Mouse (Mus musculus): ENCODE measurements around the gene Ankrd40. TPM values are rescaled to one million over a fixed set of nuclear protein-coding genes. Genes with fewer than 3 reads are reported as not detected.

Gene Ankrd40
- polyA plus RNA-seq, 2 experiments: 5.5 to 12.6 TPM

GRCm38 (mm10) chr11:94370809-94371208, 43.0 kb downstream of the Ankrd40 start:
- peak; percentile 53; the same call in 1 of the 2 replicates for ATAC-seq (ENCODE audit: insufficient read depth)
- no peaks in the 10 kb centered on the region for H3K27me3 ChIP-seq (ENCODE audit: control insufficient read depth, insufficient read depth, low read length)
- H3K4me3 ChIP-seq (ENCODE audit: insufficient read depth in 1 of 2, low read depth in 2 of 2, low read length in 2 of 2): no peak overlapping the region
- DNase-seq (ENCODE audit: low read depth in 3 of 3, low spot score in 3 of 3): no peak
- no peaks in the 10 kb centered on the region for H3K36me3 ChIP-seq (replicated peaks; ENCODE audit: control insufficient read depth, insufficient read depth, low read depth)
- peaks cover 0 to 16% of the 10 kb centered on the region in 2 experiments; a peak in 3 of 4 replicates for H3K4me1 ChIP-seq (replicated peaks; ENCODE audit: control insufficient read depth in 2 of 2, insufficient read depth in 2 of 2, low read length in 1 of 2)
- 3% methylated on average over 5 of the region's 5 CpGs for WGBS (ENCODE audit: insufficient replicate concordance)
- no peak overlapping the region for H3K4me2 ChIP-seq (ENCODE audit: low read depth)
- H3K9me3 ChIP-seq (ENCODE audit: control insufficient read depth, low read length): no peaks in the 10 kb centered on the region
- TF ChIP-seq CTCF (IDR thresholded peaks at IDR 0.05; ENCODE audit: low read depth): no peak
- TF ChIP-seq EP300 (IDR thresholded peaks at IDR 0.05; ENCODE audit: low read depth): no peak
- H3K9ac ChIP-seq (replicated peaks): no peak overlapping the region
- H3K27ac ChIP-seq: no peak overlapping the region

GRCm38 (mm10) chr11:94374276-94374948, 46.6 kb downstream of the Ankrd40 start:
- TF ChIP-seq CTCF (IDR thresholded peaks at IDR 0.05; ENCODE audit: low read depth): no peak
- no peak for TF ChIP-seq EP300 (IDR thresholded peaks at IDR 0.05; ENCODE audit: low read depth)
- H3K4me1 ChIP-seq (replicated peaks; ENCODE audit: control insufficient read depth in 2 of 2, insufficient read depth in 2 of 2, low read length in 1 of 2): peaks cover 0 to 16% of the 10 kb centered on the region in 2 experiments; a peak in 3 of 4 replicates
- H3K27ac ChIP-seq: no peak overlapping the region
- no peaks in the 10 kb centered on the region for H3K9me3 ChIP-seq (ENCODE audit: control insufficient read depth, low read length)
- H3K9ac ChIP-seq (replicated peaks): no peak overlapping the region
- DNase-seq (ENCODE audit: low read depth in 3 of 3, low spot score in 3 of 3): no peak
- WGBS (ENCODE audit: insufficient replicate concordance): 61% methylated on average over 13 of the region's 13 CpGs
- H3K4me3 ChIP-seq (ENCODE audit: insufficient read depth in 1 of 2, low read depth in 2 of 2, low read length in 2 of 2): no peak overlapping the region
- H3K4me2 ChIP-seq (ENCODE audit: low read depth): no peak overlapping the region
- no peaks in the 10 kb centered on the region for H3K36me3 ChIP-seq (replicated peaks; ENCODE audit: control insufficient read depth, insufficient read depth, low read depth)
- H3K27me3 ChIP-seq (ENCODE audit: control insufficient read depth, insufficient read depth, low read length): no peaks in the 10 kb centered on the region
- ATAC-seq (ENCODE audit: insufficient read depth): no peak

- no peak overlapping the region for H3K4me2 ChIP-seq (ENCODE audit: low read depth)
- DNase-seq (ENCODE audit: low read depth in 3 of 3, low spot score in 3 of 3) (no peak), ATAC-seq (ENCODE audit: insufficient read depth) (no peak)
- H3K27me3 ChIP-seq (ENCODE audit: control insufficient read depth, insufficient read depth, low read length): no peaks in the 10 kb centered on the region
- no peak for TF ChIP-seq CTCF (IDR thresholded peaks at IDR 0.05; ENCODE audit: low read depth)
- TF ChIP-seq EP300 (IDR thresholded peaks at IDR 0.05; ENCODE audit: low read depth): no peak
- no peak overlapping the region for H3K9ac ChIP-seq (replicated peaks)
- no peaks in the 10 kb centered on the region for H3K9me3 ChIP-seq (ENCODE audit: control insufficient read depth, low read length)
- H3K27ac ChIP-seq: no peak overlapping the region
- H3K4me3 ChIP-seq (ENCODE audit: insufficient read depth in 1 of 2, low read depth in 2 of 2, low read length in 2 of 2): no peak overlapping the region
- no peaks in the 10 kb centered on the region for H3K4me1 ChIP-seq (replicated peaks; ENCODE audit: control insufficient read depth in 2 of 2, insufficient read depth in 2 of 2, low read length in 1 of 2)
- no peaks in the 10 kb centered on the region for H3K36me3 ChIP-seq (replicated peaks; ENCODE audit: control insufficient read depth, insufficient read depth, low read depth)
- WGBS (ENCODE audit: insufficient replicate concordance): 24% methylated on average over 2 of the region's 2 CpGs
Observed at GRCm38 (mm10) chr11:94379061-94379460, 51.3 kb downstream of the Ankrd40 start.

GRCm38 (mm10) chr11:94379736-94380135, 51.9 kb downstream of the Ankrd40 start:
- Histone ChIP-seq H3K27me3 (ENCODE audit: control insufficient read depth, insufficient read depth, low read length) (no peaks in the 10 kb centered on the region), H3K4me2 (ENCODE audit: low read depth) (no peak overlapping the region), H3K9me3 (ENCODE audit: control insufficient read depth, low read length) (no peaks in the 10 kb centered on the region), H3K9ac (replicated peaks) (no peak overlapping the region), H3K27ac (no peak overlapping the region), H3K4me1 (replicated peaks; ENCODE audit: control insufficient read depth in 2 of 2, insufficient read depth in 2 of 2, low read length in 1 of 2) (no peaks in the 10 kb centered on the region), H3K4me3 (ENCODE audit: insufficient read depth in 1 of 2, low read depth in 2 of 2, low read length in 2 of 2) (no peak overlapping the region), H3K36me3 (replicated peaks; ENCODE audit: control insufficient read depth, insufficient read depth, low read depth) (no peaks in the 10 kb centered on the region)
- WGBS (ENCODE audit: insufficient replicate concordance): 28% methylated on average over 8 of the region's 8 CpGs
- DNase-seq (ENCODE audit: low read depth in 3 of 3, low spot score in 3 of 3): no peak
- no peak for TF ChIP-seq EP300 (IDR thresholded peaks at IDR 0.05; ENCODE audit: low read depth)
- TF ChIP-seq CTCF (IDR thresholded peaks at IDR 0.05; ENCODE audit: low read depth): no peak
- ATAC-seq (ENCODE audit: insufficient read depth): no peak

GRCm38 (mm10) chr11:94385977-94386771, 58.4 kb downstream of the Ankrd40 start:
- Histone ChIP-seq H3K4me2 (ENCODE audit: low read depth) (no peak overlapping the region), H3K9ac (replicated peaks) (no peak overlapping the region), H3K36me3 (replicated peaks; ENCODE audit: control insufficient read depth, insufficient read depth, low read depth) (no peaks in the 10 kb centered on the region), H3K9me3 (ENCODE audit: control insufficient read depth, low read length) (no peaks in the 10 kb centered on the region), H3K27me3 (ENCODE audit: control insufficient read depth, insufficient read depth, low read length) (no peaks in the 10 kb centered on the region), H3K4me1 (replicated peaks; ENCODE audit: control insufficient read depth in 2 of 2, insufficient read depth in 2 of 2, low read length in 1 of 2) (peaks cover 0 to 4% of the 10 kb centered on the region in 2 experiments; a peak in 1 of 4 replicates), H3K4me3 (ENCODE audit: insufficient read depth in 1 of 2, low read depth in 2 of 2, low read length in 2 of 2) (no peak overlapping the region), H3K27ac (no peak overlapping the region)
- TF ChIP-seq EP300 (IDR thresholded peaks at IDR 0.05; ENCODE audit: low read depth) (no peak), CTCF (IDR thresholded peaks at IDR 0.05; ENCODE audit: low read depth) (no peak)
- ATAC-seq (ENCODE audit: insufficient read depth) (peak; percentile 70), DNase-seq (ENCODE audit: low read depth in 3 of 3, low spot score in 3 of 3) (peak in 1 of 3 experiments; percentile 38)
- 10% methylated on average over 12 of the region's 12 CpGs for WGBS (ENCODE audit: insufficient replicate concordance)
